9 mouse cellular contexts compared by ENCODE assay signal in genomic region chr13:13538585-13539300, GRCm38 (mm10). TPM values are rescaled to one million over a fixed set of nuclear protein-coding genes. Genes with fewer than 3 reads are reported as not detected.
A peak's percentile ranks its signal among the peaks of the same experiment; 100 is the strongest.
DNase-seq lines count a peak whose midpoint lies in the region; ATAC-seq and TF ChIP-seq lines count a peak whose summit lies in the region.
"Had no signal": no experiment of that assay in that cellular context is flagged by ENCODE, and none has a peak within 500 bp of the region (broad histone marks: within the 10 kb centered on the region; RNA-seq: fewer than 3 reads in every experiment).

No protein-coding gene starts in this region.

- 32% methylated on average over 4 of the region's 4 CpGs for WGBS in kidney, embryonic 16.5 days

- peak; percentile 35 for DNase-seq in cerebellum, adult 11-12 months
- no peak for DNase-seq in cerebellum, postnatal 4 days (ENCODE audit: low spot score in 2 of 2)
- DNase-seq in testis, postnatal 10 days (ENCODE audit: low spot score) = no peak
- DNase-seq in heart, adult 18-20 months = peak; percentile 78 to 91
- DNase-seq in neural tube, embryonic 10.5 days (ENCODE audit: extremely low spot score, low spot score) = no peak

- TF ChIP-seq POLR2A in testis, adult 2 months (IDR thresholded peaks at IDR 0.05; ENCODE audit: control insufficient read depth, low read depth, low read length) = no peak

- H3K4me2 ChIP-seq in kidney, embryonic 16.5 days (replicated peaks; ENCODE audit: low read depth, low read length) = no peak overlapping the region

- no peak for TF ChIP-seq CTCF in testis, adult 2 months (IDR thresholded peaks at IDR 0.05; ENCODE audit: control insufficient read depth, insufficient read depth, insufficient replicate concordance, low read depth, low read length)

- no peaks in the 10 kb centered on the region for H3K4me1 ChIP-seq in testis, adult 2 months (ENCODE audit: control insufficient read depth, insufficient read depth, low read length)
- peaks cover 17% of the 10 kb centered on the region; the same call in 1 of the 2 replicates for H3K4me1 ChIP-seq in kidney, embryonic 16.5 days (ENCODE audit: insufficient read depth, low read length)

- H3K9ac ChIP-seq in kidney, embryonic 16.5 days (replicated peaks; ENCODE audit: low read length) = 0 out of 2 replicates have a peak overlapping the region, but pooled peaks have one; percentile 20

- H3K27ac ChIP-seq in testis, adult 2 months (ENCODE audit: control insufficient read depth, insufficient read depth, low read depth, low read length) = peak overlapping the region; percentile 37; the same call in 1 of the 2 replicates
- H3K27ac ChIP-seq in kidney, embryonic 16.5 days (ENCODE audit: low read length) = peak overlapping the region; percentile 66

- no peaks in the 10 kb centered on the region for H3K36me3 ChIP-seq in testis, adult 2 months (ENCODE audit: control insufficient read depth, insufficient read depth, low read length)
- no peaks in the 10 kb centered on the region for H3K36me3 ChIP-seq in kidney, embryonic 16.5 days (ENCODE audit: insufficient read depth, low read length)

- no peaks in the 10 kb centered on the region for H3K27me3 ChIP-seq in testis, adult 2 months (ENCODE audit: control insufficient read depth, insufficient read depth, low read length)
- H3K27me3 ChIP-seq in kidney, embryonic 16.5 days (ENCODE audit: insufficient read depth, low read length) = no peaks in the 10 kb centered on the region
- H3K27me3 ChIP-seq: CH12.LX had no signal

- H3K9me3 ChIP-seq in kidney, embryonic 16.5 days (ENCODE audit: low read length) = no peaks in the 10 kb centered on the region

- no peak overlapping the region for H3K4me3 ChIP-seq in testis, adult 2 months (ENCODE audit: control insufficient read depth, low read depth, low read length)
- no peak overlapping the region for H3K4me3 ChIP-seq in kidney, embryonic 16.5 days (ENCODE audit: low read length)

- ATAC-seq in kidney, embryonic 16.5 days (ENCODE audit: low FRiP score, low TSS enrichment) = peak; percentile 71; the same call in 1 of the 2 replicates
- peak; percentile 91 for ATAC-seq in megakaryocyte progenitor cell, adult 5-6 weeks (replicated peaks; ENCODE audit: poor library complexity)

RNA-seq across cellular contexts. Expression of gene Lyst, which starts 51.5 kb away (rescaled TPM):
- 7.5 and 7.8 TPM in 2 replicates for polyA plus RNA-seq in testis, adult 2 months (2012; rRNA removed)
- 1 to 10 TPM; 6.0 to 9.7 TPM for total RNA-seq in heart, adult 18-20 months (2021)
- 3.2 and 4.6 TPM in 2 replicates for polyA plus RNA-seq in kidney, embryonic 16.5 days (2015; fragmentation: Nextera tagmentation; extraction: Ambion mirVana)
- 55.4 and 68.7 TPM in 2 replicates for total RNA-seq in megakaryocyte progenitor cell, adult 5-6 weeks (2015)
- 48.7 and 55.6 TPM in 2 replicates for total RNA-seq in megakaryocyte progenitor cell, adult 5-6 weeks (2017)

Comparison
In these comparisons a context has a peak if more than half of its experiments do, and no peak if none do; other contexts are left out.
1. DNase-seq: peak in cerebellum, adult 11-12 months (single experiment) and heart, adult 18-20 months (2 of 2); none in cerebellum, postnatal 4 days (0 of 2), testis, postnatal 10 days (single experiment) and neural tube, embryonic 10.5 days (single experiment).
2. RNA of gene Lyst, which starts 51.5 kb away (total RNA-seq): 48.7 to 68.7 TPM in megakaryocyte progenitor cell, adult 5-6 weeks; 6.0 to 9.7 TPM in heart, adult 18-20 months; every median in the first group is over 4 times any median in the second.